Mouse (Mus musculus) ZHBTc4 (cell line): ENCODE measurements around the gene Tceanc2.

Experiments
- DNase-seq: peaks from one replicate; pipeline ENCODE4 v3.0.0-alpha.2; 2011; ENCODE audit warnings: low read depth, low spot score

The Tceanc2 gene

GRCm38 (mm10) chr4:107084343-107084742 lies 94.6 kb downstream of the Tceanc2 start:
- no peak for DNase-seq
